Mouse (Mus musculus) ZHBTc4 (cell line): ENCODE measurements at regions not wholly inside any gene's neighbourhood (a gene's known extent, or its start where the extent isn't known, plus 50 kb on each side); places are given as distances from the start of the nearest gene placed in this dataset.

ENCODE experiments used
- DNase-seq: peaks from one replicate; pipeline ENCODE4 v3.0.0-alpha.2; 2011; ENCODE audit warnings: low read depth, low spot score

DNA sequence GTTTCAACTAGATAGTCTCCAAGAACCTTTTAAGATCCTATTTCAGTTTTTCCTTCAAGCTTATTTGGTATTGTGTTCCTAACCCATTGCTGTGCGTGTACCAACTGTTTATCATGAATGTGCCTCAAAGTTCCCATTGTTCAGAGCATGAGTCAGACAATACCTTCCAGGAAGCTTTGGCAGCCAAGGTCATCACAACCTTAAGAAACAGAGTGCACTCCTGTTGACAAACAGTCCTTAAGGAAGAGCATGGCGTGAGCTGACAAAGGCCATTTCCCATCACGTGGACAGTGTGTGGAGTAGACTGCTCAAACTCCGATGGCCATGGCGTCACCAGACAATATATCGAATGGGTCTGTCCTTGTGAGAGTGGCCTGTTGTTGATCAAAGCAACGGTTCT lies 96.9 kb upstream of the Zfp703 start:
- DNase-seq: peak; percentile 66

DNA sequence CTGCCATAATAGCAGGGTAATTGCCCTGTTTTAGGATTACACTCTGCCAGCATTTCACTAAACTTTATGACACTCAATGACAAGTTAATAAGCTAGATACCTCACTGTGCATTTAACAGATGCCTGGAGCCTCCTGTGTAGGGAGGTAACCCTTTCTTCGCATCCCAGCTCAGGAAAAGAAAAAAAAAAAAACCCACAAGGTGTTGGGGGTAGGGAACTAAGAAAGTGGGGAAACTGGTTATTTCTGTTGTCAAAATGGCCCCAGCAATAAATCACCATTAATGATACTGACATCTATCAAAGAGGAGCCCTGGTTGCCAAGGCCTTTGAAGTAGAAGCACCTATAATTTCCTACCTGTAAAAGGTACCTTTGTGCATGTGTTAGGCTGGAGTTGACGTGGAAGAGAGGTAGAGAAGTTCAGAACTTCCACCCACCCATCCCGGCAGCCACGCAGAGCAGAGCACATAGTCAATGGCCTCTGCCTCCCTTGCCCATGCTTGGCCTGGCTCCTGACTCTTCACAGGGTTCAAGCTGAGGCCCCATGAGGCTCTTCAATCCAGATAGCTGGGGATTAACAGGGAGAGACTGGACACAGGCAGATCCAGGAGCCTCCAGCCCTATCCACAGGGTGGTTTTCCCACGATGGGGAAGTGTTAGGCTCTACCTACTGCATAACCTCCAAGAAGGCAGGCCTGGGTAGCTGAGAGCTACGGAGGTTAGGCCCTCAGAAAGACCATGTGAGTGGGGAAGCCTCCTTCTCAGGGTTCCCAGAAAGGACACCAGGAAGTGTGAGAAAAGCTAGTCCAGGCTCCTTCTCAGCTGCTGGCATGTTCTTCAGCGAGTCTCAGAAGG lies 95.6 kb upstream of the Zfp703 start:
- no peak for DNase-seq

DNA sequence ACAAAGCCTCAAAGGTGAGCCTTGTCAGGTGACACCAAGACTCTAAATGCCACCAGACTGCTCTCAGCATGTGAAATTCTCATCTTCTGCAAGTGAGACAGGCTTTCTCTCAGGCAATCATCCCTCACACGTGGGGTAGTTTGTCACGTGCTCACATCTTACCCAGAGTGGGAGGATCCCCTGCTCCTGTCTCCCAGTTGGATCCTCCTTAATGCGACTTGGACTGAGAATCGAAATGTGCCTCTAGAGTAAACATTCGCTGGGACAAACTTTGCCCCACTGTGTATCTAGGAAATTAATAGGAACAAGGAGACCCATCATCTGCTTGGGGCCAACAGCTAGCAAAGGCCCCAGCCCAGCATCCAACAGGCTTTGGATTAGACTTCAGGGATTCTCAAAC lies 94.5 kb upstream of the Zfp703 start:
- DNase-seq: no peak

DNA sequence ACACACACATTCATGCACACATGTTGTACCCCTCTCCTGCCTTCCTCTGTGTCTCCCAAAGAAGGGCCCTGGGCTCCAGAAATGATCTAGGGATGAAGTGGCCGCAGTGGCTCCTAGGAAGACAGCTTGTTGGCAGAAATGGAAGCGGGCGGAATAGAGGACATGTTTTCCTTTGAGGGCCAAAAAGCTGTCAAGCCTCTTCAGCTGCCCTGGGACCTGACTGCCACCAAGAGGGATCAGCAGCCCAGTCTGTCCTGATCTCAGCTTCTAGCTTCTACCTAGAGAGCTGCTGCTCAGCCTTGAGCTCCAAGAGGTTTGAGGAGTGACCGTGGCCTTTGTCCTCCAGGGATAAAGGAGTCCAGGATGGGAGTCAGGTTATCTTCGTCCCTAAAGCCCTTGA lies 93.8 kb upstream of the Zfp703 start:
- no peak for DNase-seq

DNA sequence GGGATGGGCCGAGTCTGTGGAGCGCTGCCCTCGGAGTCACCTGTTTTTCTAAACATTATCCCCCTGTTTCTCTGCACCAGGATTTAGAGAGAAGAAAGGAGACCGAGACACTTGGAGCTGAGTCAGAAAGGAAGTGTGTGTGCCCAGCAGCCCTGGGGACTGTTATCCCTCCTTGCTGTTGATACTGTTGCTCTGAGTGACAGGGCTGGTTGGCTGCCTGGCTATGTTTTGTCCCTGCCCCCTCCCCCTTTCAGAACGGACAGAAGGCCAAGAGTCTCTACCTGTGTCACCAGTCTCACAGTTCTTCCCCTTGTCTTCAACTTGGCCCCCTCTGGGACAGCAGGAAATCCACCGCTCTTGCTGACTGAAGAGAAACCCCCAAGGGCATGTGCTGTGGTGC lies 93.4 kb upstream of the Zfp703 start:
- DNase-seq: no peak

DNA sequence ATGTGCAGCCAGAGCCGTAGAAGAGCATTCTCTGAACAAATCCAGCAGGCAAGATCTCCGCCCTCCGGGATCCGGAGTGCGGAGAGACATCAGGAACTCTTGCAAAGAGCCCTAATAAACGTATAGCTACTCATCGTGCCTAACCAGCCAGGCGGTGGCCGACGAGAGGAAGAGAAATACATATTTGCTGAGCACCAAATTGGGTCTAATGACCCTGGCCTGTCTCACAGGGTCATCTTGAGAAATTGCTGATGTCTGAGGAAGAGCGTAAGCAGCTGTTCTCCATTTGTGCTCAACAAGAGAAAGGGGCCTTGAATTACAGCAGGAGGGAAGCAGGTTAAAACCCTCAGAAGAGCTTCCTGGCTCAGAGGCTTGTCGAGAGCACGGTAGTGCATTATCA lies 92.8 kb upstream of the Zfp703 start:
- no peak for DNase-seq

DNA sequence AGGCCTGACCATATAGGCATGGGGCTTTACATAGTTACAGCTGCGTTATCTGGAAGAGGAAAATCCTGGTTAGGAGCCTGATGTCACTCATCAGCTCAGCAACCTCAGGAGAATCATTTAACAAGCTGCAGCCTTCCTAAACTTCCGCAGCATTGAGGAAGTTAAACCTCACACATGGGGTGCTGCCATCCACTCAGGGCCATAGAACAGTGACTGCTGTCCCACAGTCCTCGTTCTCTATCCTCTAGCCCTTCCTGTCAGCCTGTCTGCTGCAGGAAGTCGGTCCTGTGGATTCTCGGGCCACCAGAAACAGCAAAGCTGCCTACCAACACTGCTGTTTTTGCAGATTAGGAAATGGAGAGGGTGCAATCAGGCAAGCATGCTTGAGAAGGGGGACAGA lies 91.8 kb upstream of the Zfp703 start:
- DNase-seq: no peak

DNA sequence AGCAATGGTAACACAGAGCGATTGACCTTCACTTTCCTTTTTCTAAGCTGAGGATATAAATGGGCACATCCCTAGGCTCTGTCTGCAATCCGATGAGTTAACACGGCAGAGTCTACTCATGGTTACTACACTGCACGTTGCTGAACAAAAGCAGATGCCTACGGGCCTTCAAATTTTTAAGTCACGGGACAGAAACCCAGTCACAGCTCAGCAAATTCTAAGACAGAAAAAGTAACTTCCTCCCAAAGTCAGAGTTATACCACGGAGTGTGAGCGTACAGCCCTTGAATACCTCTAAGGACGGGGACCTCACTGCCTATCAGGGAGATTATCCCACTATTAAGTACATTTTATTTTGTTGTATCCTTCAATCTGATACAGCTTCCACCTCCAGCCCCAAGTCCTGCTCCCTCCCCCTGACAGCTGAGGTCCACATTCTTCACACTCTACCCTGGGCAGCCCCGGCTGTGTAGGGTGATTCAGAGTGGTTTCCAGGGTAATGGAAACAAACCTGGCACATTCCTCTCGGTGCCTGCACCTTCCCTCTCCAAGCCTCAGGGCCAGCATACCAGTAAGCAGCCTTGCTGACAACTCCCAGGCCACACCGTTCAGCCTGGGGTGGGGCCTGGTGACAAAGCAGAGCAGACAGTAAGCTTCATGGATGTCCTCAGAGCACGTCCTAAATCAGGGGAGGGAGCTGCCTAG lies 90.2 kb upstream of the Zfp703 start:
- peak; percentile 25 for DNase-seq

DNA sequence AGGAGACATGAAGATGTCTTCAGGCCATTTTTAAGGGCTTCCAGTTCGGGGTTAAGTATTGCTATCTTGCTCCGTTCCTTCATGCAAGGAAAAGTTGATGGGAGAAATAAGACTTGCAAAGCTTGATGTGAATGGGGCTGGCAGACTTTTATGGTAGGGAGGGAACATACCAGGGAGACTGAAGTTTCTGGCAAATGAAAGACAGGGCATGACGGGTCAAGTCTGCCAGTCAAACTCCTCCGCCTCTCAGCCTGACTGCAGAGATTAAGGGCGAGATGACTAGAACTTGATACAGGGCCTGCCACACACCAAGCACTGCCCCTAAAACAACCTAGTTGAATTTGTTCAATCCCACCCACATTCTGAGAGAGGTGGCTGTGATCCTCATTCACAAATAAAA lies 89.6 kb upstream of the Zfp703 start:
- no peak for DNase-seq

DNA sequence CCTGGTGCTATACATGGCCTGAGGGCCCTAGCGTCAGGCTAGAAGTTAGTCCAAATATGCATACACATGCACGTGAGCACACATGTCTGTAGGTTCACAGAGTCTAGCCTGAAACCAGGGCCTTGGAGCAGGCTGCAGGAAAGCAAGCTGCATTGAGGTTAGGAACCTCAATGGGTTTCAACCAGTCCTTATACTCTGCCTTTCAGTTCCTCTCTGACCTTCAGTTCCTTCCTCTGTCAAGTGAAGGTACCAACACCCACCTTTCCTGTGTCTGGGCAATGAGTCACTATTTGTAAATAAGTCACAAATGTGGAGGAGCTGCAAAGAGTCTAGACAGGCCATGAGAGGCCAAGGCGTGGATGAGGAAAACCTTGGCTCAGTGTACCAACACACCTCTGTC lies 89.1 kb upstream of the Zfp703 start:
- no peak for DNase-seq

DNA sequence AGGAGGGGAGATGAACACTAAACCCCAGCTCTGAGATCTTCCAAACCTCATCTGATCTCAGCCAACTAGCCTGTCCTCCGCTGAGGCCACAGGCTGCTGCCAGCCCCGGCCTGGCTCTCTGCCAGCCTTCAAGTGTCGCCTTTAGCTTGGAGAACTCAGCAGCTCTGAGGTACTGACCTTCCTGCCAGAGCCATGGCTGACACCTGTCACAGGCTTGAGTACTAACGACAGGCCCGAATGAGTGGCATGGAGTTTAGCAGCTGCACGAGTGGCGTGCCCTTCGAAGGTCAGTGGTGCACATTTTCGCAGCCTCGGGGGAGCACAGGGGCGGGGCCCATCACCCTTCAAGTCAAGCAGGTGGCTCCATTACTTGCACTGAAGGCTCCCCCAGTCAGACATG lies 85.2 kb upstream of the Zfp703 start:
- no peak for DNase-seq

DNA sequence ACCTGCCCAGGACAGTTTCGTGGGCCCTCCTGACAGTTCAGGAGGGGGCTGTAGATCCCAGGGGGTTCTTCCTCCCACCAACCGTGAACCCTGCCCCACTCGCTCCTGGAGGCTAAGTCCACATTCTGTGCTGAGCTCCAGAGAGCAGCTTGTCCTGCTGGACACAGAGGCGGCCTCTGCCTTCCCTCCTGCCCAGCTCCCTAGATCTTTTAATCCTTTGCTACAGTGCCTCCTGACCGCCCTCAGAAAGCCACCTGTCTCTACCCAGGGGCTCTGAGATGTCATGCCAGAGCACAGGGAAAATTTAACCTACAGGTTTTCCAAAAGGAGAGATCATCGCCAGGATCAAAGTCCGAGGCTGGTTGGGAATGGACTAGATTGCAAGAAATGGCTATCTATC lies 84.7 kb upstream of the Zfp703 start:
- DNase-seq: no peak

DNA sequence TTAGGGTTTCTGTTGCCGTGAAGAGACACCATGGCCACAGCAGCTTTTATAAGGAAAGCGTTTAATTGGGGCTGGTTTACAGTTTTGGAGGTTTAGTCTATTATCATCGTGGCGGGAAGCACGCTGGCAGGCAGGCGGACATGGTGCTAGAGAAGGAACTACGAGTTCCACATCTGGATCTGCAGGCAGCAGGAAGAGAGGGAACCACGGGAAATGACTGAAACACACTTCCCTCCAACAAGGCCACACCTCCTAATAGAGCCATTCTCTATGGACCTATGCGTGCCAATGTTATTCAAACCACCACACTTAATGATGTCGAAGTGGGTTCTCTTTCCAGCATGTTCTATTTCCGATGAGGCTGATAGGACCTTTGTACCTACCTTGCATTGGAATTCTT lies 81.3 kb upstream of the Zfp703 start:
- no peak for DNase-seq

DNA sequence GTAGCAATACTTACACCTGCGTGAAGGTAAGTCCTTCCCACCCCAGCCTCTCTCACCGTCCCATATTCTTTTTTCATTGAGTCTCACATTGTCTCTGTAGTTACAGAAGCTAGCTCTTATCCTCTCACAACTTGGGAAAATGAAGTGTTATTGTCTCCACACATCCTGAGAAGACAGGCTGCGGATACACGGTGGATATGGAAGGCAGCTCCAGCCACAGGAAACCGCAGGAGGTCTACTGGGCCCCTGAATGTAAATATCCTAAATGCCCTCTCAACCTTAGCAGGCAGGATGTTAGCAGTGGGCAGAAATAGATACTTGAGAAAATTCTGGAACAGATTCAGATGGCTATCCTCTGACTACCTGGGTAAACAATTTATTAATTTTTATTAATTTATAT lies 73.8 kb upstream of the Zfp703 start:
- no peak for DNase-seq

DNA sequence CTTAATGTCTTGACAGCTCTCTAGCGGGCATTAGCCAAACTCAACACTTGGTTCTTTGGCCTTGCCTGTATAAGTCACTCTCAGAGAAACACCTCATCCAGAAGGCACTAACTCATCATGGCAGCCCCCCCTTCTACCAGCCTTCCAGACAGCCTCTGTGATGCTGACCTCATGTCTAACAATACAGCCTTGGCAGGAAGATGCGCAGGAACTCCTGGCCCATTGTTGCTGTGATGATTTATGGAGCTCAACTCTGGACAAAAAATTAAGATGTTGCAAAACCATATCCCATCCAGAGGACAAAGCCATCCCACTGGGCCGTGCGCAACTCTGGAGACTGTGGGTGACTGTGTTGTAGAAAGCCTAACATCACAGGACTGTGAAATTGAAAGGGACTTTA lies 70.9 kb upstream of the Zfp703 start:
- DNase-seq: no peak

DNA sequence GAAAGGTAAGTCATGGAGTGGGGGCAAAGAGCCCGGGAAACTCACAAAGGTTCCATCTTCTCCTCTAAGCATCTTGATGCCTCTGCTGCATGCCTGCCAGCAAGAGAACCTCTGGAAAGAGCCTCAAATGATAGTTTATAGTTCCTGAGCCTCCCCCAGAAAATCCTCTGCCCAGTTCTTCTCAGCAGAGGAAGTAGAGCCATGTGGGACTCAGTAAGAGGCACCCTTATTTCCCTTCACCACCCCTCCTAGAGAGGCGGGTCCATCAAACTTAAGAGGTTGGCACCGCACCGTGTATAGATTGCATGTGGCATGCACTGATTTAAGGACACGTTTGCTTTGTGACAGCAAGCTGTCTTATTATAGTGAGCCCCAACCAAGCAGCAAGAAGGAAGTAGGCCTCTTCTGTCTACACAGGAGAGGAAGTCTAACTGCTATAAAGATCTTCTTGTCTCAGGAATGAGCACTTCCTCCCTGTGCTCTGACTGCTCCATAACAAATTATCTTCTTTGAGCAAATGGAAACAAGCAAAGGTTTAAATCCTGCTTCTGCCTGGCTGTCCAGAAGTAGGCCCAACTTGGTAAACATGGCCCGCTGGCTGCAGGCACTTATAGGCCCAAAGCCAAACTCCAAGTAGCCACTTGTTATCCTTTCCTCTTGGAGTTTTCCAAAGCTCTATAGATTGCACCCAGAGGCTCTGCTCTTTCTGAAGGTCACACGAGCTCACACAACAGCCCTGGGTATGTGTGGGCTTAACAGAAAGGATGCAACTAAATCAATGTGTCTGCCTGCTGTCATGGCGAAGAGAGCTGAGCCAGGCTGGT lies 69.6 kb upstream of the Zfp703 start:
- DNase-seq: no peak

DNA sequence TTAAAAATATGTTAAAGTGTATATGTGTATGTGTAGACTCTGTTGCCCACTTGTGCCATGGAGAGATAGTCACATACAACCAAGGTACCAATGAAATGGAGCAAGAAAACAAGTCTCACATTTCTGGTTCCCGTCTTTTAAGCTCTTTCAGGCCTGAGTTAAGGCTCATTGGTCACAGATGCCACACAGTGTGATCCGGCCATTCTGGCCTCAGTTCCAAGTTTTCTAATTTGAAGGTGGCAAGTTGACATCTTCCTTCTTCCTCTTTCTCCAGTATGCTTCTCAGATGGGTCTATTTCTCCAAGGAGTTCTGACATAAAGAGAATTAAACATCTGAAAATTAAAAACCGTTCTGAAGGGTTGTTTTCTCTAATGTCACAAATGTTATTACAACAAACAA lies 66.9 kb upstream of the Zfp703 start:
- DNase-seq: no peak

DNA sequence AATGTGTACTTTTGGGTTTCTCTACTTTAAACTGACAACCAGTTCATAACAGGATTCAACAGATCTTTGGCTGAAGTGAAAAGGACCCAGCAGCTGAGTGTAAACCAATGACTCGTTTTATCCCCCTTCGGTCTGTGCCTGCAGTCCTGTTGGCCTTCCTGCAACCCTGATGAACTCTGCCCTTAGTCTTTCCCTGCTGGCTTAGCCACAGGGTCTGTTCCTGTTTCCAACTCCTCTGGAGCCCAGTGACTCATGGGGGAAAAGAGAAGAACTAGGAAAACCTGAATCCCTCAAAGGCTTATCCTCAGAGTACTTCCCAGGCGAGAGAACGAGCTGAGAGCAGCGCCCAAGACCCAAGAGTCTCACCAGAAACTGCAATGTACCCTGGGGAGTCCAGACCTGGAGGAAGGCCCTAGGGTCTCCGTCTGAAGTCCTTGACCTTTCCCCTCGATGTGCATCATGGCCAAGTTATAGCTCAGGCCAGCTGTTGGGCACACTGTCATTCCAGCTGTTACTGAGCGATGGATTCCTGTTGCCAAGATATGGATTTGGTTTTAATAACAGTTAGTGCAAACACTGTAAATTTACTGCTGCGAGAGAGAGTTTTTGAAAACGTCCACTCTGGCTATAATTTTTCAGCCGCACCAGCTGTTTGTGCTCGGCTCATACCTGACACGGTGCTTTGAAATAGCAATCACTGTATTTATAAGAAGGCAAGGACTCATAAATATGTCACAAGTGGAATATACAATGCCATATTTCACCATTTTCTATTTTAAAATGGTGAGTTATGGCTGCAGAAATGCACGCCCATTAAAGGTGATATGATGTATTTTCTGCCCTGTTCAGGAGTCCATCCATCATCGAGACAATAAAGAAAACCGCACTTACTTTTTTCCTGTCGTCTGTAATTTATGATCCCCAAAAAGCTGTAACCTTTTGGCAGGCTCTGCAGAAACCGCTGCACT lies 63.3 kb upstream of the Zfp703 start:
- DNase-seq: no peak

DNA sequence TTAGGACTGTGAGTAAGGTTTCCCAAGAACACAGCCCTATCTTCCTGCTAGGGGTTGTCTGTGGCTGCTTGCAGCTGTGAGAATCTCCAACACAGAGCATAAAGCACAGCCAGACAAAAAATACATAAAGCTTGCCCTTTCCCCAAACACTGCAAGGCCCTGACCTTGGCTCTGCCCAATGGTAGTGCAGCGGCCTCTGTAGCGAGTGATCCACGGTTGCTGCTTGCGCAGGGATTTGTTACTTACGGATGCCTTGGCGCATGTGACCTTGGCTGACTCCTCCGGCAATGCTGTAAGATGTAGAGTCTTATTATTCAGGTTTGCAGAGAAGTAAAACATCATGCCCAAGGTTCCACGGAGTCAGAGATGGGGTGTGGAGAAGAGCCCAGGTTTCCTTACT lies 61.4 kb upstream of the Zfp703 start:
- DNase-seq: no peak

DNA sequence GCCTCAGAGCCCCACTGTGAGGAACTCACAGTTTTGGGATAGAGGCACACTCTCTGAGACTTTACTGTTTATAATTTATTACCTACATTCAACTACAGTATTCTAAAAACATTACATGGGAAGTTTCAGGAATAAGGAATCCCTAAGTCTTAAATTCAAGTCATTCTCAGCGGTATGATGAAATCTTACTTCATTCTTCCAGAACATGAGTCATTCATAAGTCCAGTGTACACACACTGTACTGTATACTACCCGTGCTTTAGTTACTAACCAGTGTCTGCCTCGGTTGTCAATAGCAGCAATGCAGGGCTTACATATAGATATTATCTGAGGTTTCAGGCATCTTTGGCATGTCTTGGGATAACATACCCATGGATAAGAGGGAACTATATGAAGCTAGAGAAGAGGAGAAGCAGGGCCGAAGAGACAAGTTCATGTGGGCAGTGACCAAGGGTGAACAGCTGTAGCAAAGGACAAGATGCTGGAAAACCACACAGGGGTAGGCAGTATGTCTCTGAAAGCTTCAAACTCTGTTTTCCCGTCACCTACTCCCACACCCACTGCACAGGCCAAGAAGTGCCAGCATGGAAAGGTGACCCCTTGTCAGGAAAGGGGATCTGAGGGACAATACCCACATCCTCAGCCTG lies 55.5 kb upstream of the Zfp703 start:
- no peak for DNase-seq

DNA sequence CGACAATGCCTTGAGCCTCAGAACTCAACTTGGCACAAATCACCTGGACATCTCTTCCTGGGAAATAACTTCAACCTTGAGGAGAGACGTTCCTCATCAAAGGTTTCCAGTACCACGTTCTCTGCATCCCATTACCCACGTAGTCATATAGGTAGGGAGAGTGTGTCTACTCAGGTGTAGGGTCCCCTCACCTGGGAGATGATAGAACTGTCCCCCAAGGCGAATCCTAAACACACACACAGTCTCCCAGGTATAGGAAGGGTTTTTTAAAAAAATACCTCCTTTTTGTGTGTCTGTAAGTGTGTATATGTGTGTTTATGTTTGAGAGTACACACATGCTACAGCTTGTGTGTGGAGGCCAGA lies 55.0 kb upstream of the Zfp703 start:
- DNase-seq: no peak
